Mouse (Mus musculus) heart, postnatal 4 days (tissue): ENCODE results near the gene Pex26. TPM values are rescaled to one million over a fixed set of nuclear protein-coding genes. Genes with fewer than 3 reads are reported as not detected.

Experiments
- DNase-seq: peaks from one replicate; pipeline ENCODE4 v3.0.0; 2021
- total RNA-seq, 2 experiments: library from RNA; stranded (reverse); gene quantifications; 2 replicates each; pipeline ENCODE4 v1.2.3; 2021

Gene Pex26
- total RNA-seq, 2 experiments from 2014 or later, result 6.4 to 8.0 TPM

GRCm38 (mm10) chr6:121243161-121243560 lies 59.7 kb downstream of the Pex26 start:
- DNase-seq, result no peak

- DNase-seq, result peak; percentile 92
Observed at GRCm38 (mm10) chr6:121245127-121246036, 61.9 kb downstream of the Pex26 start, which contains the start of gene Usp18. TSS of gene Usp18 (plus strand) at chr6:121245906.

GRCm38 (mm10) chr6:121246037-121246361 lies 62.5 kb downstream of the Pex26 start:
- no peak for DNase-seq

Other genes starting within 250 kb of the Pex26 start
- gene Mical3, start 52.7 kb upstream of the Pex26 start, total RNA-seq, result 100 to 1,000 TPM; 201 to 216 TPM
- gene Tuba8, start 27.0 kb downstream of the Pex26 start, total RNA-seq, result 10 to 100 TPM; 20.9 to 27.5 TPM
- under 1 TPM; 0.67 to 0.68 TPM for gene Usp18, start 62.2 kb downstream of the Pex26 start, total RNA-seq
- gene Slc6a13, start 116.6 kb downstream of the Pex26 start, total RNA-seq, result 1 to 10 TPM; 3.7 to 4.7 TPM
- gene Slc6a12, start 159.4 kb downstream of the Pex26 start, total RNA-seq, result under 1 TPM; 0.27 to 0.29 TPM